Mouse (Mus musculus) midbrain, embryonic 16.5 days (tissue): ENCODE results near the gene St3gal5. TPM values are rescaled to one million over a fixed set of nuclear protein-coding genes. Genes with fewer than 3 reads are reported as not detected.

Experiments
- ATAC-seq: fragments of 200-750 bp; cut with Nextera tagmentation; 2 replicates; pipeline ENCODE4 v1.8.0; 2017; ENCODE audit warnings: moderate TSS enrichment
- H3K27ac ChIP-seq: fragments of 300-500 bp; sonication (generic); 2 replicates; pipeline ENCODE4 v1.5.1; 2014; ENCODE audit warnings: mild to moderate bottlenecking, low read length, mixed read lengths
- H3K27me3 ChIP-seq: fragments of 300-500 bp; sonication (generic); 2 replicates; pipeline ENCODE4 v1.6.1; 2014; ENCODE audit warnings: low read depth, low read length, mixed read lengths; ENCODE audit not compliant: control insufficient read depth, insufficient read depth
- H3K36me3 ChIP-seq: fragments of 300-500 bp; sonication (generic); 2 replicates; pipeline ENCODE4 v1.6.1; 2014; ENCODE audit warnings: mild to moderate bottlenecking, low read length, moderate library complexity, mixed read lengths; ENCODE audit not compliant: control insufficient read depth, insufficient read depth
- H3K4me1 ChIP-seq: fragments of 300-500 bp; sonication (generic); 2 replicates; pipeline ENCODE4 v1.6.1; 2014; ENCODE audit warnings: mild to moderate bottlenecking, low read length, mixed read lengths; ENCODE audit not compliant: control insufficient read depth, insufficient read depth
- H3K4me2 ChIP-seq: fragments of 300-500 bp; sonication (generic); 2 replicates; pipeline ENCODE4 v1.6.1; 2014; ENCODE audit warnings: mild to moderate bottlenecking, low read length, mixed read lengths
- H3K4me3 ChIP-seq: fragments of 300-500 bp; sonication (generic); 2 replicates; pipeline ENCODE4 v1.5.1; 2014; ENCODE audit warnings: low read depth, mild to moderate bottlenecking, low read length, moderate library complexity, mixed read lengths
- H3K9ac ChIP-seq: fragments of 300-500 bp; sonication (generic); 2 replicates; pipeline ENCODE4 v1.6.1; 2014; ENCODE audit warnings: low read depth, low read length, mixed read lengths
- H3K9me3 ChIP-seq: fragments of 300-500 bp; sonication (generic); replicated peaks from 2 replicates; pipeline ENCODE4 v1.6.1; 2014; ENCODE audit warnings: mild to moderate bottlenecking, low read length, mixed read lengths; ENCODE audit not compliant: control insufficient read depth, poor library complexity, severe bottlenecking
- WGBS: fragments of 180-500 bp; shearing (Covaris S2); extraction: QIAGEN DNeasy Blood & Tissue Kit; methylation state at CpG from one replicate; pipeline ENCODE4 v1.1.7; 2014; 5-methylcytosine and 5-hydroxymethylcytosine counted together
- polyA plus RNA-seq: library from polyadenylated mRNA; unstranded; fragments of >200 nt; fragmentation: Nextera tagmentation; extraction: Ambion mirVana; gene quantifications from 2 replicates; pipeline ENCODE4 v1.2.1, GENCODE M21; 2015

St3gal5 gene
- polyA plus RNA-seq, 1 experiment from 2014 or later, result 56.2 TPM

GRCm38 (mm10) chr6:72177417-72177816, 80.0 kb downstream of the St3gal5 start:
- Histone ChIP-seq H3K27ac (no peak overlapping the region), H3K9me3 (no peaks in the 10 kb centered on the region)

GRCm38 (mm10) chr6:72179006-72179405, 81.6 kb downstream of the St3gal5 start:
- no peak overlapping the region for H3K9ac ChIP-seq
- H3K27ac ChIP-seq, result no peak overlapping the region
- no peak overlapping the region for H3K4me3 ChIP-seq
- H3K4me2 ChIP-seq, result no peak overlapping the region
- H3K36me3 ChIP-seq, result no peaks in the 10 kb centered on the region
- H3K4me1 ChIP-seq, result no peaks in the 10 kb centered on the region
- no peaks in the 10 kb centered on the region for H3K9me3 ChIP-seq
- no peak for ATAC-seq
- H3K27me3 ChIP-seq, result no peaks in the 10 kb centered on the region
- 89% methylated on average over 3 of the region's 3 CpGs for WGBS

More at GRCm38 (mm10) chr6:72177417-72177816, 80.0 kb downstream of the St3gal5 start:
- no peak overlapping the region for H3K9ac ChIP-seq
- no peaks in the 10 kb centered on the region for H3K27me3 ChIP-seq
- no peaks in the 10 kb centered on the region for H3K36me3 ChIP-seq
- H3K4me1 ChIP-seq, result no peaks in the 10 kb centered on the region
- ATAC-seq, result no peak
- H3K4me3 ChIP-seq, result no peak overlapping the region
- no peak overlapping the region for H3K4me2 ChIP-seq
- WGBS, result 83% methylated on average over 3 of the region's 3 CpGs

GRCm38 (mm10) chr6:72179562-72180502, 82.4 kb downstream of the St3gal5 start:
- Histone ChIP-seq H3K4me2 (no peak overlapping the region), H3K9me3 (no peaks in the 10 kb centered on the region), H3K9ac (no peak overlapping the region), H3K27me3 (no peaks in the 10 kb centered on the region), H3K4me3 (no peak overlapping the region), H3K36me3 (no peaks in the 10 kb centered on the region), H3K27ac (no peak overlapping the region), H3K4me1 (no peaks in the 10 kb centered on the region)
- WGBS, result 86% methylated on average over 12 of the region's 12 CpGs
- ATAC-seq, result no peak

- H3K4me1 ChIP-seq, result peaks cover 6% of the 10 kb centered on the region
- H3K9ac ChIP-seq, result no peak overlapping the region
- H3K9me3 ChIP-seq, result no peaks in the 10 kb centered on the region
- ATAC-seq, result no peak
- H3K27ac ChIP-seq, result no peak overlapping the region
- H3K36me3 ChIP-seq, result no peaks in the 10 kb centered on the region
- H3K27me3 ChIP-seq, result 0 out of 2 replicates have a peak, but pooled peaks cover 7% of the 10 kb centered on the region
- 87% methylated on average over 5 of the region's 5 CpGs for WGBS
- no peak overlapping the region for H3K4me3 ChIP-seq
- no peak overlapping the region for H3K4me2 ChIP-seq
These were observed 87.2 kb downstream of the St3gal5 start for GRCm38 (mm10) chr6:72184576-72184975.

- ATAC-seq, result peak; percentile 86
- WGBS, result 0% methylated on average over 6 of the region's 6 CpGs
- H3K27ac ChIP-seq, result no peak overlapping the region
These were observed 88.6 kb downstream of the St3gal5 start for GRCm38 (mm10) chr6:72185893-72186490.

GRCm38 (mm10) chr6:72186809-72187208, 89.4 kb downstream of the St3gal5 start:
- Histone ChIP-seq H3K4me2 (no peak overlapping the region), H3K27me3 (peaks cover 11% of the 10 kb centered on the region; the same call in 1 of the 2 replicates), H3K27ac (no peak overlapping the region), H3K36me3 (no peaks in the 10 kb centered on the region), H3K4me1 (peaks cover 6% of the 10 kb centered on the region), H3K4me3 (no peak overlapping the region), H3K9ac (no peak overlapping the region), H3K9me3 (no peaks in the 10 kb centered on the region)
- no peak for ATAC-seq
- 86% methylated on average over 6 of the region's 6 CpGs for WGBS

More at GRCm38 (mm10) chr6:72185893-72186490, 88.6 kb downstream of the St3gal5 start:
- Histone ChIP-seq H3K4me2 (no peak overlapping the region), H3K9me3 (no peaks in the 10 kb centered on the region), H3K27me3 (0 out of 2 replicates have a peak, but pooled peaks cover 7% of the 10 kb centered on the region), H3K4me1 (peaks cover 6% of the 10 kb centered on the region), H3K9ac (no peak overlapping the region), H3K36me3 (no peaks in the 10 kb centered on the region), H3K4me3 (no peak overlapping the region)

- Histone ChIP-seq H3K27ac (no peak overlapping the region), H3K36me3 (no peaks in the 10 kb centered on the region), H3K4me1 (peaks cover 6% of the 10 kb centered on the region), H3K27me3 (peaks cover 11% of the 10 kb centered on the region; the same call in 1 of the 2 replicates), H3K4me3 (peak overlapping the region; percentile 15), H3K4me2 (peak overlapping the region; percentile 45), H3K9ac (peak overlapping the region; percentile 49; the same call in 1 of the 2 replicates), H3K9me3 (no peaks in the 10 kb centered on the region)
- ATAC-seq, result peak; percentile 21; the same call in 1 of the 2 replicates
- WGBS, result 3% methylated on average over 29 of the region's 29 CpGs
These were observed 91.9 kb downstream of the St3gal5 start for GRCm38 (mm10) chr6:72189061-72189863.

GRCm38 (mm10) chr6:72190120-72190519, 92.7 kb downstream of the St3gal5 start:
- ATAC-seq, result no peak
- Histone ChIP-seq H3K27me3 (peaks cover 11% of the 10 kb centered on the region; the same call in 1 of the 2 replicates), H3K36me3 (no peaks in the 10 kb centered on the region), H3K9me3 (no peaks in the 10 kb centered on the region), H3K4me2 (no peak overlapping the region), H3K4me1 (peaks cover 6% of the 10 kb centered on the region), H3K4me3 (no peak overlapping the region), H3K9ac (no peak overlapping the region), H3K27ac (no peak overlapping the region)
- WGBS, result 40% methylated on average over 6 of the region's 6 CpGs
